Mouse (Mus musculus) ES-Bruce4 (cell line): ENCODE measurements around the gene Mlkl. TPM values are rescaled to one million over a fixed set of nuclear protein-coding genes. Genes with fewer than 3 reads are reported as not detected.
A peak's percentile ranks its signal among the peaks of the same experiment; 100 is the strongest.
"Not testable (repeated sequence)": the region's sequence is repeated elsewhere in the genome, so short reads cannot be mapped to it uniquely, and the experiment has no call there.

ENCODE experiments used
- H3K27ac ChIP-seq: 2 replicates; pipeline ENCODE4 v1.5.1; 2012; ENCODE audit warnings: low read length, inconsistent platforms; ENCODE audit not compliant: insufficient read depth
- H3K27me3 ChIP-seq: 2 replicates; pipeline ENCODE4 v1.6.1; 2012; ENCODE audit warnings: mild to moderate bottlenecking, low read length, inconsistent platforms; ENCODE audit not compliant: control insufficient read depth, poor library complexity, insufficient read depth, severe bottlenecking
- H3K36me3 ChIP-seq: 2 replicates; pipeline ENCODE4 v1.6.1; 2012; ENCODE audit warnings: inconsistent platforms, mild to moderate bottlenecking, low read length, moderate library complexity; ENCODE audit not compliant: control insufficient read depth, poor library complexity, insufficient read depth, severe bottlenecking
- H3K4me1 ChIP-seq: one replicate; pipeline ENCODE4 v1.8.1; 2011; ENCODE audit warnings: low read length; ENCODE audit not compliant: control insufficient read depth, insufficient read depth
- H3K4me3 ChIP-seq: 2 replicates; pipeline ENCODE4 v1.5.1; 2011; ENCODE audit warnings: low read depth, mild to moderate bottlenecking, low read length
- H3K9ac ChIP-seq: 2 replicates; pipeline ENCODE4 v1.6.1; 2012; ENCODE audit warnings: low read depth, mild to moderate bottlenecking, inconsistent platforms; ENCODE audit not compliant: poor library complexity, severe bottlenecking
- H3K9me3 ChIP-seq: replicated peaks from 2 replicates; pipeline ENCODE4 v1.6.1; 2012; ENCODE audit warnings: mild to moderate bottlenecking, low read length, inconsistent platforms; ENCODE audit not compliant: control insufficient read depth, poor library complexity, insufficient read depth, severe bottlenecking
- CTCF ChIP-seq: IDR thresholded peaks from one replicate; pipeline ENCODE4 v1.8.1; 2011; ENCODE audit warnings: low read depth, low read length
- EP300 ChIP-seq: IDR thresholded peaks from 2 replicates; pipeline ENCODE4 v1.6.1; 2011; ENCODE audit warnings: low read depth, low read length; ENCODE audit not compliant: insufficient read depth
- POLR2A ChIP-seq: IDR thresholded peaks from one replicate; pipeline ENCODE4 v1.8.1; 2011; ENCODE audit warnings: low read length; ENCODE audit not compliant: insufficient read depth
- polyA plus RNA-seq: library from polyadenylated mRNA; stranded (reverse); fragments of >200 nt; gene quantifications from 2 replicates; pipeline ENCODE4 v1.2.4, GENCODE M21; 2011; ENCODE audit warnings: low read depth; ENCODE audit not compliant: missing spikeins, insufficient read depth, insufficient read length

Gene Mlkl
- polyA plus RNA-seq, 1 experiment, result 0.61 TPM

DNA sequence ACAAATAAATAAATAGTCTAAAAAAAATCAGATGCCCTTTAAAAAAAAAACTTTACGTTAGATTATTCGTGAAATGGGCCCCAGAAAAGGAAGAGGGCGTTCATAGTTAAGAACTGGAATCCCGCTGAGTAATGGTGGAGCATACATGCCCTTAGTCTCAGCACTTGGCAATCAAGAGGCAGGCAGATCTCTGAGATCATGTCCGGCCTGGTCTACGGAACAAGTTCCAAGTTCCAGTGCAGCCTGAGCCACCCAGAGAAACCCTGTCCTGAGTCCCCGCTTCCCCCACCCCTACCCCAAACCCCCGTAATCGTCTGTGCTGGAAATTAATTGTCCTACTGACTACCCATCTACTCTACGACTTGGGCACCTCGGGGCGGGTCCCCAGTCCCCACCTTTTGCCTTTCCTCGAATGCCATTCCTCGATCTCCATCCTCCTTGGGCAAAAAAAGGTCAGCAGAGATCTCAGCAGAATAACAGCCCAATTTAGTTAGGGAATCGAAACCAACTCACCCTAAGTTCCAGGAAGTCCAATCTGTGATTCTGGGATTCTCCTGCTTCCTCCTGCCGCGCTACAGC, 577 bp downstream of the Mlkl start:
- TF ChIP-seq EP300 (no peak), POLR2A (no peak), CTCF (no peak)
- Histone ChIP-seq H3K9me3 (no peaks in the 10 kb centered on the region), H3K4me1 (no peaks in the 10 kb centered on the region), H3K36me3 (no peaks in the 10 kb centered on the region), H3K27ac (no peak overlapping the region), H3K9ac (peak overlapping the region; percentile 5), H3K27me3 (0 out of 2 replicates have a peak, but pooled peaks cover 3% of the 10 kb centered on the region), H3K4me3 (peak overlapping the region; percentile 59)

DNA sequence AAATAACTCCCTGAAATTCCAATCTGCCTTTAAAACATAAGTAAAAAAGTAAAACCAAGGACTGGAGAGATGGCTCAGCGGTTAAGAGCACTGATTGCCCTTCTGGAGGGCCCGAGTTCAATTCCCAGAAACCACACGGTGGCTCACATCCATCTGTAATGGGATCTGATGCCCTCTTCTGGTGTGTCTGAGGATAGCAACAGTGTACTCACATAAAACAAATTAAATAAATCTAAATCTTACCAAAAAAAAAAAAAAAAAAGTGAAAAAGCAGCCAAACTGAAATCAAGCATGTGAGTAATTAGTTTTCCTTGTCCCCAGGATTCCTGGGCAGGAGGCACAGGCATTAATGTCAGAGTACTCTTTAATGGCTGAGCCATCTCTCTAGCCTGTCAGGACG, 1.3 kb downstream of the Mlkl start:
- no peak for TF ChIP-seq EP300
- no peak for TF ChIP-seq CTCF
- TF ChIP-seq POLR2A, result no peak
- peaks cover 3% of the 10 kb centered on the region; the same call in 1 of the 2 replicates for H3K27me3 ChIP-seq
- no peaks in the 10 kb centered on the region for H3K36me3 ChIP-seq
- no peak overlapping the region for H3K9ac ChIP-seq
- no peak overlapping the region for H3K4me3 ChIP-seq
- no peak overlapping the region for H3K27ac ChIP-seq
- no peaks in the 10 kb centered on the region for H3K4me1 ChIP-seq
- no peaks in the 10 kb centered on the region for H3K9me3 ChIP-seq

DNA sequence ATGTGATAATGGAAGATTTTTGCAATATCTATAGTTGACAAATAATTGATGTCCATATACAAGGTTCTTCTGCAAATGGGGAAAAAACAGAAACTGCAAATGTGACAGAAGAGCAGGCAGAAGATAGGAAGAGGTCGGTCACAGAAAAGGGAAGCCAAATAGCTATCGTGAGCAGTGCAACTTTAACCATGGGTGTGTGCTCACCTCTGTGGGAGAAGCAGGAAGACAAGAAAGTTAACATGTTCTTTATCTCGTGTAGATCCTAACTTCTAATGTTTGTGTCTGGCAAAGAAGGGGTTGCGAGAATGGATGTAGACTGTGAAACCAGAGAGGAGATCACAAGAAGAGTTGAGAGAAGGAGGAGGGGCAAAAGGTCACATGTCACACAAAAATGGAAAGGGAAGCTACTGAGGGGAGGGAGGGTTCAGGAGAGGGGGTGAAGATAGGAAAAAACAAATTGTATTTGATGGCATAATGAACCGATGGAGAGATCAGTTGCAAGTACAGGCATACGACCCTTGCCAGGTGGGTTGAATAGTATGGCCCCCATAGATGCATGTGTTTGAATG, 12.7 kb downstream of the Mlkl start:
- H3K27ac ChIP-seq, result no peak overlapping the region
- H3K4me1 ChIP-seq, result no peaks in the 10 kb centered on the region
- TF ChIP-seq EP300, result no peak
- no peak for TF ChIP-seq POLR2A
- no peak overlapping the region for H3K4me3 ChIP-seq
- no peak overlapping the region for H3K9ac ChIP-seq
- H3K9me3 ChIP-seq, result no peaks in the 10 kb centered on the region; the same call in 1 of the 2 replicates
- peaks cover 5% of the 10 kb centered on the region; the same call in 1 of the 2 replicates for H3K27me3 ChIP-seq
- no peaks in the 10 kb centered on the region for H3K36me3 ChIP-seq

DNA sequence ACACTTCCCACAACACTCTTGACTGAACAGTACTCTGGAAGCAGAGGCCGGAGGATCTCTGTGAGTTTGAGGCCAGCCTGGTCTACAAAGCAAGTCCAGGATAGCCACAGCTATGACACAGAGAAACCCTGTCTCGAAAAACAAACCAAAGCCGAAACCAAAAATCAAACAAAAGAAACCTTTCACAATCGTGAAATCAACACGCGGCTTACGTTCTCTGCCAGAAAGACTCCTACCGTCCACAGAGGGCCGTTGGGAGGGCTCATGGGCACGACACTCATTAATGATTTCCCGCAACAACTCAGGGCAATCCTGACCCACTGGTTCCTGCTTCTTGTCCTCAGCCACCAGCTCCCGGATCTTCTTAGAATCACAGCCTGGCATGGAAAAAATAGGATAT, 23.2 kb downstream of the Mlkl start:
- Histone ChIP-seq H3K4me3 (no peak overlapping the region), H3K36me3 (no peaks in the 10 kb centered on the region), H3K4me1 (no peaks in the 10 kb centered on the region), H3K27me3 (no peaks in the 10 kb centered on the region; the same call in 1 of the 2 replicates), H3K27ac (no peak overlapping the region), H3K9me3 (no peaks in the 10 kb centered on the region), H3K9ac (no peak overlapping the region)
- TF ChIP-seq EP300 (no peak), CTCF (no peak), POLR2A (no peak)

DNA sequence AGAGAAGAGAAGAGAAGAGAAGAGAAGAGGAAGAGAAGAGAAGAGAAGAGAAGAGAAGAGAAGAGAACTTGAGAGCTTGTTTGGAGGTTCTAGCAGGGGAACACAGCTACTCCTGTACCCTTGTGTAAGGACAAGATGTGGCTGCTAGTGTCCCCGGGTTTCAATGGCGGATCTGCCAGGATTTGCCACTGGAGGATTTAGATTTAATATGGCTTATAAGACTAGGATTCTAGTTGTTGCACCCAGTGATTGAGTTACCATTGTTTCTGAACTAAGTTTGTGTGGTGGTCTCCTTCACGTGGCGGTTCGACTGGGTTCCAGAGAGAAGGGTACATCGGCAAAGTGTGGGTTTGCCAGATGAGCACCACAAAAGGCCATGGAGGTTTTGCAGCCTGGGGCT, 24.0 kb downstream of the Mlkl start:
- not testable (repeated sequence) for H3K9me3 ChIP-seq, H3K4me1 ChIP-seq, H3K27me3 ChIP-seq, H3K27ac ChIP-seq, H3K4me3 ChIP-seq, H3K9ac ChIP-seq, H3K36me3 ChIP-seq

DNA sequence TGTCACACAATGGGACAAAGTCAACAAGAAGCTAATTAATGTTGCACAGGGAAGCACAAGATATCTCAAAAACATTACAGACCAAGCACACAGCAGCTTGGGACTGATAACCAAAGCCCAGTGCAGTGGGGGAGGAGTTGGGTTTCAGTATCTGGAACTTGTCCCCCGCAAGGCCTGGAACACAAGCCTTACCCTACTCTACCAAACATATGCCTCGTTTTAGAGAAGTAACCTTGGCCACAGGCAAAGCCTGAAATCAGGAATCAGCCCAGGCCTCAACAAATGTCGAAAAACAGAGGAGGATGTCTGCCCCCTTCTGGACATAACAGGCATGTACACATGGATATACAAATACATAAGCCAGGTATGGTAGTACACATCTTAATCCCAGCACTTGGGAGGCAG, 25.2 kb downstream of the Mlkl start:
- Histone ChIP-seq H3K9ac (no peak overlapping the region), H3K9me3 (no peaks in the 10 kb centered on the region), H3K27ac (no peak overlapping the region), H3K4me3 (no peak overlapping the region), H3K4me1 (no peaks in the 10 kb centered on the region), H3K36me3 (no peaks in the 10 kb centered on the region), H3K27me3 (no peaks in the 10 kb centered on the region)
- TF ChIP-seq CTCF, result peak; percentile 30
- no peak for TF ChIP-seq EP300
- no peak for TF ChIP-seq POLR2A

DNA sequence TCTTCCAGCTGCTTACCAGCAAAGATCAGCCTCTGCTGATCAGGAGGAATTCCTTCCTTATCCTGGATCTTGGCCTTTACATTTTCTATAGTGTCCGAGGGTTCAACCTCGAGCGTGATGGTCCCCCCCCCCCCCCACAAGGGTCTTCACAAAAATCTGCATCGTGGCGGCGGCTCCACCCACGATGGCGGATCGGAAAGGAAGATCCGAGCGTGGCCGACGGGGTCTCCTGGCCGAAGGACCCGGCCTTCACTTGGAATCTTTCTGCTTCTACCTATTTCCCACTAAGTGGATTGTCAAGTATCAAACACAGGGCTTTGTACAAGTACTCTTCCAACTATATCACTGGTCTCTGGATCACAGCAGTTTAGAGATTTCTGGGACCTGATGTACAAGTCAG, 28.0 kb downstream of the Mlkl start:
- not testable (repeated sequence) for H3K4me3 ChIP-seq, H3K36me3 ChIP-seq, H3K27ac ChIP-seq, H3K9ac ChIP-seq, H3K4me1 ChIP-seq, H3K27me3 ChIP-seq, H3K9me3 ChIP-seq
